Mouse (Mus musculus) cerebellum, adult 9-11 months (tissue): ENCODE results near the gene Slc9b2.

ENCODE experiments used
- DNase-seq: peaks from one replicate; pipeline ENCODE4 v3.0.0; 2022

Gene Slc9b2

DNA sequence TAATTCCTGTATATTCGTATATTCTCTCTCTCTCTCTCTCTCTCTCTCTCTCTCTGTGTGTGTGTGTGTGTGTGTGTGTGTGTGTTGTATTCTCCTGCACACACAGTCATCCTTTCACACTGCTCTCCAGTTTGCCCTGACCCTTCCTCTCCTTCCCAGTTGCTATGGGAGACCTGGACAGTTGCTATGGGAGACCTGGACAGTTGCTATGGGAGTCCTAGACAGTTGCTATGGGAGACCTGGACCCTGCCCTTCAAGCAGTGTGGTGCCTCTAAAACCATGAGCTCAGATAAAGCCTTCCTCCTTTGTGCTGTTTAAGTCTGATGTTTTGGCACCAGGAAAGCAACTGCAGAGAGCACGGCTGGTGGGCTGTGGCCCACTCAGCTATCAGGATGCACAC, 6.2 kb downstream of the Slc9b2 start:
- no peak for DNase-seq

DNA sequence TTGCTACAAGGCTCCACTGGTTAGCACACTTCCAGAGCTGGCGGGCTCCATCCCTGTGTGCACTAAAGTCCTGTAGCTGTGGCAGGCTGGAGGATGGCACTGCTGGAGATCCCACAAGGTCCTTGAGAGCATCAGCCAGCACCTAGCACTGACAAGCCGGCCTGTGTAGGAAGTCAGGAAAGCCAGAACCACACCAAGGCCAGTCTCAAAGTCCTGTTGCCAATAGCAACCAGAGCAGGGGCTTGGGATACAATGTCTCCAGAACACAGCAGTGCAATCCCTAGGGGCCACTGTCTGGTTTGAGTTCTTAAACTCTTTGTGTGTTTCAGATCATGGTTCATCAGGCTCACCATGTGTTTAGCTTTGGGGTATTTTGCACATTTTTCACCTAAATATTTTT, 7.3 kb downstream of the Slc9b2 start:
- DNase-seq, result no peak

GRCm38 (mm10) chr3:135315720-135316425, 8.4 kb downstream of the Slc9b2 start:
- no peak for DNase-seq

- no peak for DNase-seq
Measured at GRCm38 (mm10) chr3:135318331-135318730, 10.8 kb downstream of the Slc9b2 start.

- no peak for DNase-seq
Measured at GRCm38 (mm10) chr3:135324354-135324753, 16.9 kb downstream of the Slc9b2 start.

- no peak for DNase-seq
Measured at GRCm38 (mm10) chr3:135327176-135327575, 19.7 kb downstream of the Slc9b2 start.

GRCm38 (mm10) chr3:135327601-135328000, 20.1 kb downstream of the Slc9b2 start:
- DNase-seq, result no peak

DNA sequence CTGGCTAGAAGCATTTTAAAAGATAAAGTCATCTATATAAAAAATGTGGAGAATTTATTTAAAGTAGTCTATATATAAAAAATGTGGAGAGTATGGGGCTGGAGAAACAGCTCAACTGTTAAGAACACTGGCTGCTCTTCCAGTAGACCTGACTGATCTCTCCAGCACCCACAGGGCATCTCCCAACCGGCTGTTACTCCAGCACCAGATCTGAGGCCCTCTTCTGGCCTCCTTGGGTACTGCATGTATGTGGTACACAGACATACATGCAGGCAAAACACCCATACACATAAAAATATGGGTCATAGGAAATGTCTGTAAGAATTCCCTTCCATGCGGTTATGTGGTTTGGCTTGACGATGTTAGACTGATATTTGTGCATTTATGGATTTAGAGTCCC, 21.1 kb downstream of the Slc9b2 start:
- DNase-seq, result no peak

DNA sequence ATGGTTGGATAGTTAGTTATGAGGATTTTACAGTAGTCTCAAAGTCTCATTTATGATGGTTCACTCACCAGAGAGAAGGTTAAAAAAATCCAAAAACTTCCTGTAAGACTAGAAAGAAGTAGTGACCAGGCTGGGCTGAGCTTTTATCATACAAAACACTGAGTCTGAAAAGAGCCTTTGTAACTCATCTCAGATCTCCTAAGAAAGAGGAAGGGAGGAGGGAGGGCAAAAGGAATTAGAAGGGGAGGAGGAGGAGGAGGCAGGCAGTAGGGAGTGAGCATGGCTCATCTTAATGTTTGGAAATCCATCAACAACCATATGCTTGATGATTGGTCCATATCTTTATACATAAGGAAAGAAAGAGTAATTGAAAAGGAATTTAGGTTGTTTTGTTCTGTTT, 25.2 kb downstream of the Slc9b2 start:
- DNase-seq, result no peak

GRCm38 (mm10) chr3:135333763-135334162, 26.3 kb downstream of the Slc9b2 start:
- no peak for DNase-seq

DNA sequence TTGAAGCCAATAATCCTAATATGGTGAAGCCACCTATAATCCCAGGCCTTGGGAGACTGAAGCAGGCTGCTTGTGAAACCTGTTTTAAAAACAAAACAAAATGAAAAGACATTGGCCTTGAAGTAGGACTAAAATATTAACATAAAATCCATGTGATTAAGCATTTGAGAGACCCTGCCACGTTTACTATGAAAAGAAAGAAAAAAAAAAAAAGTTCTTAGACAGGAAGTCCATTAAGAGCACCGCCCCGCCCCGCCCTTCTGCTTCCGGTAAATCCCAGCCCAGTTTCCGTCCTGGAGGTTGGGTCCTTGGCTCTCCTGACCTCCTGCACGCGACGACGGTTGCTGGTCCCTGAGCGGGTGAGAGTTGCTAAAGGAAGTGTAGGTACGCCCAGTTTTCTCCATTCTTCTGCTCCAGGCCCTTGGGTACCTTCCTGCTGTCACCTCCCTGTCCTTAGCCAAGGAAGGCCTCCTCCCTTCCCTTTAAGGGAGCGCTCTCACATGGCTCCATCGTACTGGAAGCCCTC, 40.3 kb downstream of the Slc9b2 start, which contains the start of gene Slc9b1:
TSS of gene Slc9b1 (plus strand) at position 291 of the 526 bp plus-strand sequence.
- no peak for DNase-seq

DNA sequence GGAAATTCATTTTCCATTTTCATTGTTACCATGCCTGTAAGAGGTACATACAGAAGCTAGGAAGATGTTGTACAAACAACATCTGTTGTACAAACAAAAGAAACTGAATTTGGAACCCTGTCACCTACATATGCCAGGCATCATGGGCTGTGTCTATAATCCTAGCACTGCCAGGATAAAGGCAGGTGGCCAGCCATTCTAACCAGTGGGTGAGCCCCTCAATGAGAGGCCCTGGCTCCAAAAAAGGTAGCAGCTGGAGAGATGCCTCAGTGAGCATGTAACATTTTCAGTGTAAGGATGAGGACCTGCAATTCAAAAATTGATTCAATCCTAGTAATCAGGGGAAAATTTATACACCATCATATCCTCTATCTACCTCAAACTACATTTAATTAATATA, 41.5 kb downstream of the Slc9b2 start:
- no peak for DNase-seq

DNA sequence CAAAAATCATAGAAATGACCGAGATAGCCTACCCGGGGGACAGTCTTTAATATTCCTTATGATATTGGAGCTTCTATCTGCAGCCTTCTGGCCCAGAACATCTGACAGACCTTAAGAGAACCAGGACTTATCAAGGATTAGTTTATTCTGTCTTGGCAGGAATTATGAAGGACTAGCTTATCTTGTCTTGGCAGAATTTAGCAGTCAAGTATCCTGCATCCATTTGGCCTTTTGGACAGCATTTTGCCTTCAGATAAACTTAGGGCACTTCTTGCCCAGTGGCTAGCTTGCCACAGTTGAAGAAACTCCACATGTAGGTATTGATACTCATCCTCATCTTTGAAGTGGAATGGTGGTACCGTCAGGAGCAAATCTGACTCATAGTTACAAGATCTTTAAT, 44.4 kb downstream of the Slc9b2 start:
- no peak for DNase-seq

- DNase-seq, result no peak
Measured at GRCm38 (mm10) chr3:135357394-135357793, 49.9 kb downstream of the Slc9b2 start.

GRCm38 (mm10) chr3:135375836-135376235, 68.3 kb downstream of the Slc9b2 start:
- DNase-seq, result no peak

GRCm38 (mm10) chr3:135377445-135377844, 69.9 kb downstream of the Slc9b2 start:
- DNase-seq, result no peak

DNA sequence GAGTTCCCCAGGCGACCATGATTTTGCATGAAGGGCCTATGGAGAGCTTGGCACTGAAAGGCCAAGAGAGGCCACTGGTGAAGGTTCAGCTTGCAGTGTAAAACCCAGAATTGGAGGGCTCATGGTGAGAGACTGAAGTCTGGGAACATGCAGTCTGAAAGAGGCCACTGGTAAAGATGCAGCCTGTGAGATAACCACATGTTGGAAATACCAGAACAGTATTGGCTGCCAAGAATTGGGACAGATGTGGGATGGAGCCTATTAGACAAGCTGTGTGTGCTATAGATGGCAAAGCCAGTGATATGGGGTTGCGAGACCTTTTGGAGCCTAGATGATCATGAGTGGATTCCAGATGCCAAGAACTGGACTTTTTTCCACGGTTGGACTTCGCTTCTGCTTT, 72.4 kb downstream of the Slc9b2 start:
- DNase-seq, result no peak

DNA sequence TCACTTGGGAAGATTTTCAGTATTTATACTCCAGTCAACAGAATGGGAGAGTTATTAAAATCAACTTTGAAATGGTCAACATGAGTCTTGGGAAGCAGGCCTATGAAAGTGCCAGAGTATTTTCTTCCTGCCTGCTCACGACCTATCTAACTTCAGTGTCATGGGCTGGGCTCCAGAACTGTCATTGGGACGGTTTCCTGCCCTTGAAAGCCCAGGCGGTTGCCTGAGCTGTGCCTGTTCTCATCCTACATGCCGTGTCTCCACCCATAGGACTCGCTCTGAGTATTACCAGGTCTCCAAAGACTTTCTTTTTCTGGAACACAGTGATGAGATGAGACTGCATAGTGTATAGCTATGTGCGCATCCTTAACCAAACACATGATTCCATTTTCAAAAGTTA, 85.7 kb downstream of the Slc9b2 start:
- no peak for DNase-seq
